In genomic region chr17:70796940-70797772, GRCm38 (mm10) we compare ENCODE assay signal across 22 mouse cellular contexts. TPM values are rescaled to one million over a fixed set of nuclear protein-coding genes. Genes with fewer than 3 reads are reported as not detected.
DNase-seq lines count a peak whose midpoint lies in the region; ATAC-seq lines count a peak whose summit lies in the region.
"Had no signal": no experiment of that assay in that cellular context is flagged by ENCODE, and none has a peak within 500 bp of the region (broad histone marks: within the 10 kb centered on the region; RNA-seq: fewer than 3 reads in every experiment).

No protein-coding gene starts in this region.

- H3K27me3 ChIP-seq in hindbrain, embryonic 11.5 days (ENCODE audit: control insufficient read depth, insufficient read depth, low read length), result no peaks in the 10 kb centered on the region
- H3K27me3 ChIP-seq: forebrain, embryonic 12.5 days; intestine, embryonic 15.5 days; kidney, embryonic 15.5 days; limb, embryonic 13.5 days; lung, embryonic 15.5 days; neural tube, embryonic 13.5 days had no signal

- WGBS in hindbrain, embryonic 11.5 days, result 82% methylated on average over 8 of the region's 8 CpGs

- H3K9ac ChIP-seq in hindbrain, embryonic 11.5 days (ENCODE audit: low read depth, low read length), result no peak overlapping the region
- H3K9ac ChIP-seq: forebrain, embryonic 12.5 days; intestine, embryonic 15.5 days; kidney, embryonic 15.5 days; limb, embryonic 13.5 days; lung, embryonic 15.5 days; neural tube, embryonic 13.5 days had no signal

- H3K36me3 ChIP-seq in hindbrain, embryonic 11.5 days (ENCODE audit: control insufficient read depth, insufficient read depth, low read length), result no peaks in the 10 kb centered on the region
- H3K36me3 ChIP-seq: forebrain, embryonic 12.5 days; intestine, embryonic 15.5 days; kidney, embryonic 15.5 days; limb, embryonic 13.5 days; lung, embryonic 15.5 days; midbrain, embryonic 10.5 days; neural tube, embryonic 13.5 days had no signal

- H3K4me2 ChIP-seq in hindbrain, embryonic 11.5 days (replicated peaks; ENCODE audit: low read depth, low read length), result no peak overlapping the region
- H3K4me2 ChIP-seq: forebrain, embryonic 12.5 days; heart, embryonic 11.5 days; intestine, embryonic 15.5 days; kidney, embryonic 15.5 days; limb, embryonic 13.5 days; lung, embryonic 15.5 days; neural tube, embryonic 13.5 days had no signal

- DNase-seq in layer of hippocampus, adult 9-10 months (ENCODE audit: low spot score), result peak; percentile 30
- DNase-seq in layer of hippocampus, postnatal 14 days (ENCODE audit: low spot score in 2 of 2), result no peak
- DNase-seq in 416B (ENCODE audit: low read depth) (peak; percentile 91), MN1 (ENCODE audit: low spot score) (peak; percentile 72)
- peak; percentile 56 for DNase-seq in lung, postnatal 10 days
- DNase-seq in ovary, postnatal 36 days (ENCODE audit: low spot score), result no peak
- no peak for DNase-seq in hindbrain, embryonic 11.5 days (ENCODE audit: low spot score)
- no peak for DNase-seq in frontal cortex, postnatal 25 days (ENCODE audit: low spot score in 2 of 2)
- DNase-seq: adrenal gland, adult 8-10 months; cerebellum, adult 11-12 months; cerebellum, postnatal 36 days; right cerebral cortex, postnatal 25 days; thymus, postnatal 36 days had no signal

- no peaks in the 10 kb centered on the region for H3K9me3 ChIP-seq in hindbrain, embryonic 11.5 days (ENCODE audit: control insufficient read depth, low read length)
- H3K9me3 ChIP-seq: forebrain, embryonic 12.5 days; intestine, embryonic 15.5 days; kidney, embryonic 15.5 days; limb, embryonic 13.5 days; lung, embryonic 15.5 days; midbrain, embryonic 10.5 days; neural tube, embryonic 13.5 days had no signal

- H3K4me1 ChIP-seq in hindbrain, embryonic 11.5 days (replicated peaks; ENCODE audit: control insufficient read depth, insufficient read depth, low read length), result peaks cover 6% of the 10 kb centered on the region; the same call in 1 of the 2 replicates

- no peak overlapping the region for H3K4me3 ChIP-seq in hindbrain, embryonic 11.5 days (ENCODE audit: low read depth, low read length)
- H3K4me3 ChIP-seq: forebrain, embryonic 12.5 days; intestine, embryonic 15.5 days; kidney, embryonic 15.5 days; limb, embryonic 13.5 days; lung, embryonic 15.5 days; midbrain, embryonic 10.5 days; neural tube, embryonic 13.5 days had no signal

- H3K27ac ChIP-seq in hindbrain, embryonic 11.5 days (ENCODE audit: low read depth, low read length), result no peak overlapping the region
- H3K27ac ChIP-seq: forebrain, embryonic 12.5 days; intestine, embryonic 15.5 days; limb, embryonic 13.5 days; lung, embryonic 15.5 days; midbrain, embryonic 10.5 days; neural tube, embryonic 13.5 days; stomach, postnatal 0 days had no signal

- ATAC-seq in hindbrain, embryonic 11.5 days (ENCODE audit: low FRiP score), result no peak
- ATAC-seq: intestine, embryonic 15.5 days had no signal

RNA-seq across cellular contexts. Expression of gene Tgif1, which starts 56.2 kb away (rescaled TPM):
- total RNA-seq in layer of hippocampus, postnatal 14 days (2021), result 1 to 10 TPM; 2.3 to 3.1 TPM
- 61.6 and 66.0 TPM in 2 replicates for polyA plus RNA-seq in hindbrain, embryonic 11.5 days (2014; fragmentation: Nextera tagmentation; extraction: Ambion mirVana)

Comparison
In these comparisons a context has a peak if more than half of its experiments do, and no peak if none do; other contexts are left out.
1. DNase-seq: peak in layer of hippocampus, adult 9-10 months (single experiment), 416B (single experiment), MN1 (single experiment) and lung, postnatal 10 days (single experiment); none in layer of hippocampus, postnatal 14 days (0 of 2), ovary, postnatal 36 days (single experiment), hindbrain, embryonic 11.5 days (single experiment) and frontal cortex, postnatal 25 days (0 of 2).